Mouse (Mus musculus) liver, embryonic 13.5 days (tissue): ENCODE measurements around the gene Psmc3ip. TPM values are rescaled to one million over a fixed set of nuclear protein-coding genes. Genes with fewer than 3 reads are reported as not detected.

Experiments used
- ATAC-seq: fragments of 200-750 bp; cut with Nextera tagmentation; 2 replicates; pipeline ENCODE4 v1.8.0; 2017; ENCODE audit warnings: low read depth, mild to moderate bottlenecking, moderate number of reproducible peaks, moderate library complexity
- DNase-seq: peaks from one replicate; pipeline ENCODE4 v3.0.0; 2022
- H3K27ac ChIP-seq: fragments of 300-500 bp; sonication (generic); 2 replicates; pipeline ENCODE4 v1.5.1; 2015; ENCODE audit warnings: moderate library complexity, mild to moderate bottlenecking, inconsistent platforms
- H3K27me3 ChIP-seq: fragments of 300-500 bp; sonication (generic); 2 replicates; pipeline ENCODE4 v1.6.1; 2015; ENCODE audit warnings: mild to moderate bottlenecking, inconsistent platforms
- H3K36me3 ChIP-seq: fragments of 300-500 bp; sonication (generic); 2 replicates; pipeline ENCODE4 v1.6.1; 2015; ENCODE audit warnings: mild to moderate bottlenecking, inconsistent platforms
- H3K4me1 ChIP-seq: fragments of 300-500 bp; sonication (generic); replicated peaks from 2 replicates; pipeline ENCODE4 v1.6.1; 2015; ENCODE audit warnings: inconsistent platforms
- H3K4me2 ChIP-seq: fragments of 300-500 bp; sonication (generic); 2 replicates; pipeline ENCODE4 v1.6.1; 2015; ENCODE audit warnings: inconsistent platforms, mild to moderate bottlenecking, moderate library complexity
- H3K4me3 ChIP-seq: fragments of 300-500 bp; sonication (generic); replicated peaks from 2 replicates; pipeline ENCODE4 v1.5.1; 2015; ENCODE audit warnings: mild to moderate bottlenecking, inconsistent platforms
- H3K9ac ChIP-seq: fragments of 300-500 bp; sonication (generic); 2 replicates; pipeline ENCODE4 v1.6.1; 2015; ENCODE audit warnings: mild to moderate bottlenecking, inconsistent platforms
- H3K9me3 ChIP-seq: fragments of 300-500 bp; sonication (generic); replicated peaks from 2 replicates; pipeline ENCODE4 v1.6.1; 2016; ENCODE audit warnings: inconsistent platforms
- WGBS: fragments of 180-500 bp; shearing (Covaris S2); methylation state at CpG from one replicate; pipeline ENCODE4 v1.1.7; 2015; ENCODE audit not compliant: insufficient replicate concordance; 5-methylcytosine and 5-hydroxymethylcytosine counted together
- polyA plus RNA-seq: library from polyadenylated mRNA; unstranded; fragments of >200 nt; fragmentation: Nextera tagmentation; extraction: Ambion mirVana; gene quantifications from 2 replicates; pipeline ENCODE4 v1.2.1, GENCODE M21; 2015

The Psmc3ip gene
- polyA plus RNA-seq, 1 experiment from 2014 or later, result 26.4 TPM

DNA sequence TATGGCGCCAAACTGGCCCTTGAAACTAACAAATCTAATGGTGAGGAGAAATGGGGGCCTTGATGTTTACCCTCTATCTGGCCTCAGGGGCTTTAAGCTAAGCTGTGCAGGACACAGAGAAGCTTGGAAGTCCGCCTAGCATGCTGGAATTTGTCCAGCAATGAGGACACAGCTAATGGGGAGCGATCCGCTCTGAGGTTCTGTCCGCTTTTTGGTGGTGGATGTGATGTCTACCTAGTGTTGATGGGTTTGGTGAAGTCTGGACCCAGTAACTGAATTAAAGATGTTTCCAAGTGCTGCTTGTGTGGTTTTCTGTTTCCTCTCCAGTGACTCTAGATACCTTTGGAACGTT, 8.9 kb downstream of the Psmc3ip start:
- no peak for ATAC-seq
- Histone ChIP-seq H3K9ac (peak overlapping the region; percentile 92), H3K9me3 (no peaks in the 10 kb centered on the region), H3K36me3 (peaks cover 47% of the 10 kb centered on the region), H3K4me2 (peak overlapping the region; percentile 98), H3K27me3 (peaks cover 6% of the 10 kb centered on the region), H3K4me1 (peaks cover 66% of the 10 kb centered on the region), H3K27ac (peak overlapping the region; percentile 82), H3K4me3 (peak overlapping the region; percentile 87)
- 76% methylated on average over 6 of the region's 6 CpGs for WGBS
- no peak for DNase-seq

DNA sequence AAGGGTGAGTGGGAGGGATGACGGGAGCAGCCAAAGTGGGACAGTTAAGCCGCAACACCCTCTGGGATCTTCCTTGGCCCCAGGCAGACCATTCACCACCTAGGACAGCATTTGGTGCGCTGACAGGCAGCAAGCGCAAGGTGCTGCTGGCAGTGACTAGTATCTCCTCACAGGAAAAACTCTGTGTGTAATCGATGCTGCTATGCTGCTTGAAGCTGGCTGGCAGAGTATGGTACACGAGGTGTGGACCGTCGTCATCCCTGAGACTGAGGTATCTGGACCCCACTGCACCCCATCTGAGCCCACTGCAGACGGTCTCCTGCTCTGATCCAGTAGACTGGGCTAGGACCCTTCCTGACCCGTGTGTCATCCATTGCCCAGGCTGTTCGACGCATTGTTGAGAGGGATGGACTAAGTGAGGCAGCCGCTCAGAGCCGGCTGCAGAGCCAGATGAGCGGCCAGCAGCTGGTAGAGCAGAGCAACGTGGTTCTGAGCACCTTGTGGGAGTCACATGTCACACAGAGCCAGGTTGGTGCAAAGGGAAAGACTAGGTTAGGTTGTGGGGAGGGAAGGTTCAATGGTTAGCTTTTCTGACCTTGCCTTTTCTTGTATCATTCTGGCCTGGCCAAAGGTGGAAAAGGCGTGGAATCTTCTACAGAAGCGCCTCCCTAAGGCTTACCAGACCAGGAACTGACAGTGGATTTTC, 9.5 kb downstream of the Psmc3ip start:
- Histone ChIP-seq H3K36me3 (peaks cover 42% of the 10 kb centered on the region), H3K27me3 (peaks cover 12% of the 10 kb centered on the region), H3K4me3 (no peak overlapping the region), H3K27ac (peak overlapping the region; percentile 82), H3K9me3 (no peaks in the 10 kb centered on the region), H3K9ac (peak overlapping the region; percentile 92; the same call in 1 of the 2 replicates), H3K4me1 (peaks cover 72% of the 10 kb centered on the region), H3K4me2 (peak overlapping the region; percentile 98)
- ATAC-seq, result no peak
- 85% methylated on average over 18 of the region's 18 CpGs for WGBS
- DNase-seq, result no peak

DNA sequence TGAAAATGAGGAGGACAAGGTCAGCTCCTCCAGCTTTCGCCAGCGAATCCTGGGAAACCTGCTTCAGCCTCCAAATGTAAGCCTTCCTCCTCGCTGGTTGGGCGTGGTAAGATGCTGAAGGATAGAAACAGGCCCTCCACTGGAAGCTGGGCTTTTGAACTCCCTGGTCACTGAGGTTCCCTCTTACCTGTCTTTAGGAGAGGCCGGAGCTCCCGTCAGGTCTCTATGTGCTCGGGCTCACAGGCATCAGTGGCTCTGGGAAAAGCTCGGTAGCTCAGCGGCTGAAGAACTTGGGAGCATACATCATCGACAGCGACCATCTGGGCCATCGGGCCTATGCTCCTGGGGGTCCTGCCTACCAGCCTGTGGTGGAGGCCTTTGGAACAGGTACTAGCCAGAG, 10.4 kb downstream of the Psmc3ip start:
- WGBS, result 87% methylated on average over 12 of the region's 12 CpGs
- H3K4me3 ChIP-seq, result no peak overlapping the region
- peaks cover 21% of the 10 kb centered on the region for H3K27me3 ChIP-seq
- ATAC-seq (no peak), DNase-seq (no peak)
- no peak overlapping the region for H3K9ac ChIP-seq
- H3K4me1 ChIP-seq, result peaks cover 74% of the 10 kb centered on the region
- no peaks in the 10 kb centered on the region for H3K9me3 ChIP-seq
- no peak overlapping the region for H3K4me2 ChIP-seq
- H3K27ac ChIP-seq, result no peak overlapping the region; the same call in 1 of the 2 replicates
- peaks cover 32% of the 10 kb centered on the region for H3K36me3 ChIP-seq

DNA sequence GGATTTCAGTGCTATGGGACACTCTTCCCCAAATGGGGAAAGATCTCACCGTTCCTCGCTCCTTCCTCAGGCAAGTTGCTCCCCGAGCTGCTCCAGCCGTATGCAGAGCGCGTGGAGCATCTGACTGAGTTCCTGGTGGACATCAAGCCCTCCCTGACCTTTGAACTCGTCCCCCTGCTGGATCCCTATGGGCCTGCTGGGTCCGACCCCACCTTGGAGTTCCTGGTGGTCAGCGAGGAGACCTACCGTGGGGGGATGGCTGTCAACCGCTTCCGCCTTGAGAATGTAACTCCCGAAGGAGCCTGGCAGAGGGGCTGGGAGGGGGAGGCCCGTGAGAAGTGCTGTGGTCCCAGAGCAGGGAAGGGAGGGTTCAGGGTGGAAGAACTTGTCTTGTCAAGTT, 11.0 kb downstream of the Psmc3ip start:
- H3K4me2 ChIP-seq, result no peak overlapping the region
- H3K36me3 ChIP-seq, result peaks cover 27% of the 10 kb centered on the region
- no peak overlapping the region; the same call in 1 of the 2 replicates for H3K27ac ChIP-seq
- H3K9me3 ChIP-seq, result no peaks in the 10 kb centered on the region
- H3K4me1 ChIP-seq, result peaks cover 79% of the 10 kb centered on the region
- peak overlapping the region; percentile 26 for H3K9ac ChIP-seq
- ATAC-seq, result no peak
- no peak for DNase-seq
- peaks cover 27% of the 10 kb centered on the region for H3K27me3 ChIP-seq
- WGBS, result 80% methylated on average over 14 of the region's 14 CpGs
- no peak overlapping the region for H3K4me3 ChIP-seq

DNA sequence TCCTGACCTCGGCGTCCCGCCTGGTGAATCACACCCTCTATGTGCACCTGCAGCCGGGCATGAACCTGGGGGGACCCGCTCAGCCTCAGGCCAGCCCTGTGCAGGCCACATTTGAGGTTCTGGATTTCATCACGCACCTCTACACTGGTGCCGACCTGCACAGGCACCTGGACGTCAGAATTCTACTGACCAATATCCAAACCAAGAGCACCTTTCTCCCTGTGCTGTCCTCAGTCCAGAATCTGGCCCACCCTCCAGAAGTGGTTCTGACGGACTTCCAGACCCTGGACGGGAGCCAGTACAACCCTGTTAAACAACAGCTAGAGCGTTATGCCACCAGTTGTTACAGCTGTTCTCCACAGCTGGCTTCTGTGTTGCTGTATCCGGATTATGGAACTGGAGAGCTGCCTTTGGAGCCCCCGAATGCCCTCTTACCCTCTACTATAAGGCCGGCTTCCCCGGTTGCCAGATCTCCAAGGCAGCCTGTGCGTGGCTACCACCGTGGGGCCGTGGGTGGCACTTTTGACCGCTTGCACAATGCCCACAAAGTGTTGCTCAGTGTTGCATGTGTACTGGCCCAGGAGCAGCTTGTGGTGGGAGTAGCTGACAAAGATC, 12.0 kb downstream of the Psmc3ip start:
- Histone ChIP-seq H3K9ac (peak overlapping the region; percentile 90), H3K36me3 (peaks cover 17% of the 10 kb centered on the region), H3K4me3 (peak overlapping the region; percentile 79), H3K27me3 (peaks cover 37% of the 10 kb centered on the region), H3K9me3 (no peaks in the 10 kb centered on the region), H3K4me1 (peaks cover 77% of the 10 kb centered on the region), H3K27ac (peak overlapping the region; percentile 94), H3K4me2 (peak overlapping the region; percentile 86)
- ATAC-seq (no peak), DNase-seq (no peak)
- 30% methylated on average over 19 of the region's 19 CpGs for WGBS

DNA sequence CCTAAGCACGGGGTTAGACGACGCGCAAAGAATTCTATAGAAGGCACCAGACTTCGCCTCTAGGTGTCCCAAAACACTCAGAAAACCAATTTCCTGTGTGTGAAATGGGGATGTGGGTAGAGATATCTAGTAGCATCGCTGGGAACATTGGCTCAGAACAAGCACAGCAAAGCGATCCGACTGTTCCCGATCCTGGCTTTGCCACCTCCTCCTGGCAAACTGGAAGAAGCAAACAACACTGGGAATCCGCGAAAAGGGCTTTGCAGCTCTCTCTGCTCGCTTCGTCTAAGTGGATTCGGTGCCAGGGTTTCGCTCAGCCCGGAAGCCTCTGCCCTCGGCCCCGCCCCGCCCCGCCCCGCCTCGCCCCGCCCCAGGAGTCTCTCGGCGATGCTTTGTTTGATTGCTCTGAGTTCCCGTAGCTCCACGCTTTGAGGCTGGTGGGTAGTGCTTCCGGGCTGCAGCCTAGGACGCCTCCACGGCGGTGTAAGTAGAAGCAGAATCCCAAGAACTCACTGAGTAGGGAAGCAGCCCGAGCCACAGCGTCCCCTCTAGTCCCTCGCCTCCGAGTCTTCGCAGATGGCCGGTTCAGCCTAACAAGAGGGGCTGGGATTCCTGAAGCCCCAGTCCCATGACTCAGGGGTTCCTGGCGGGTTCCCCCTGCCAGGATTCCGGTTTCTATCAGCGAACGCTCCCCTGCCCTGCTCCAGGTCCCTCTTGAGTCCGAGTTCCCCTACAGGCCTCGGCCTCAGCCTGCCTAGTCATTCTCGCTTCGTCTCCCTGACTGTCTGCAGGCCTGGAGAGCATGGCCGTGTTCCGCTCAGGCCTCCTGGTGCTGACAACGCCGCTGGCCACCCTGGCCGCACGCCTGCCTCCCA, 12.8 kb downstream of the Psmc3ip start, which contains the start of gene Coasy:
Coasy (plus strand) TSS at position 358 of the 875 bp plus-strand sequence.
- H3K4me3 ChIP-seq, result peak within 1 kb of the TSS; percentile 79
- peak within 1 kb of the TSS; percentile 94 for H3K27ac ChIP-seq
- peak within 1 kb of the TSS; percentile 90 for H3K9ac ChIP-seq
- H3K4me1 ChIP-seq, result peaks cover 70% of the 10 kb centered on the region
- ATAC-seq (peak; percentile 85), DNase-seq (peak; percentile 73)
- no peaks in the 10 kb centered on the region for H3K9me3 ChIP-seq
- WGBS, result under 1% methylated on average over 51 of the region's 51 CpGs
- peaks cover 17% of the 10 kb centered on the region for H3K36me3 ChIP-seq
- peaks cover 45% of the 10 kb centered on the region for H3K27me3 ChIP-seq
- peak within 1 kb of the TSS; percentile 86 for H3K4me2 ChIP-seq

DNA sequence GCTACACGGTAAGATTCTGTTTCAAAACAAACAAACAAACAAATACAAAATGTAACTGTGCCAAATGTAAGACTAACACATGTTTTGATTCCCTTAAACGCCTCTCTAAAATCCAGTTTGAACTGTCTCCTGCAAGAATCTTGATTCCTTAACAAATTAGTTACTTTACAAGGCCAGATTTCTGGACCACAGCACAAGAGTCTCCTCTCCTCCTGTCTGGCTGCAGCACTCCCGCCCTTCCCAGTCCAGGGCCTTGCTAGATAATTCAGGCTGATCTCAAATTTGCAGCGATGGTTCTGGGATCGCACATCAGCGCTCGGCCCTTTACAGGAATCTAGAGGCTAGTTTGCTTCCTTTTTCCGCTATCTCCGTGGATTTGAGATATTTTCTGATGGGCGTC, 13.6 kb downstream of the Psmc3ip start:
- no peaks in the 10 kb centered on the region for H3K9me3 ChIP-seq
- H3K9ac ChIP-seq, result peak overlapping the region; percentile 90
- peaks cover 53% of the 10 kb centered on the region for H3K27me3 ChIP-seq
- H3K4me1 ChIP-seq, result peaks cover 66% of the 10 kb centered on the region
- H3K27ac ChIP-seq, result peak overlapping the region; percentile 94
- H3K4me2 ChIP-seq, result peak overlapping the region; percentile 86
- peak overlapping the region; percentile 79 for H3K4me3 ChIP-seq
- WGBS, result 7% methylated on average over 10 of the region's 10 CpGs
- no peak for DNase-seq
- ATAC-seq, result no peak
- H3K36me3 ChIP-seq, result peaks cover 17% of the 10 kb centered on the region

DNA sequence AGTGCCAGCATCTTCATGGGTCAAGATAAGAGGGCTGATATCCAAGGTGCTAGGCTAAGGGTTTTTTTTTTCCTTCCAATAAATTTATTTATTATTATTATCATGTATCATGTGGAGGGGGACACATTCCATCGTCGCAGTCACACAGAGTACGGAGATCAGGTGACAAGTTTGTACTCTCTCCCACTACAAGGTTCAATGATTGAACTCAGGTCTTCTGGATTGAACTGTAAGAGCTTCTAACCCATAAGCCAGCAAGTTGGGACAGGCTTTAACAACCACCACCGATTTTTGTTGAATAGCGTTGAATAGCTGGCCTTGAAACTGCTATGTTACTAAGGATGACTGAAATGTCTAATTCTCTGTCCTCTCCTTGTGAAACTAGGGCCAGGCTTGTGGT, 14.8 kb downstream of the Psmc3ip start:
- WGBS, result 69% methylated on average over 5 of the region's 5 CpGs
- DNase-seq, result no peak

DNA sequence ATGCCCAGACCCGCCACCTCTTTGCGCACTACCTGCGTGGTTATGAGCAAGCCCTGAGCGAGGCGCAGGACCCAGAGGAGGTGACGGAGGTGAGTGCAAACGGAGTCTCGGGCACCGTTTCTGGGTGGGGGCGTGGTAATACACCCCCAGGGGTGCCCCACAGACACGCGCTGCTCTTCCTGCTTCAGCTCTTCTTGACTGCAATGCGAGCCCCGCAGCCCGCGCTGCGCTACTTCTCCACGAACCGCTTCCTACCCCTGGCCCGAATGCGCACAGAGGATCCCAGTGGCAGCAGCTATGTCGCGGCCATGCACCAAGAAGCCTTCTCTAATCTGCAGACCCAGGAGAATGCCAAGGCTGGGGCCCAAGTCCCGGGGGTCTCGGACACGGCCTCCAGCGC, 15.5 kb downstream of the Psmc3ip start:
- 4% methylated on average over 27 of the region's 27 CpGs for WGBS
- H3K27me3 ChIP-seq, result peaks cover 60% of the 10 kb centered on the region

More for the DNA sequence above, 14.8 kb downstream of the Psmc3ip start:
- Histone ChIP-seq H3K27ac (no peak overlapping the region), H3K9me3 (no peaks in the 10 kb centered on the region), H3K4me3 (no peak overlapping the region; the same call in 1 of the 2 replicates), H3K27me3 (peaks cover 60% of the 10 kb centered on the region), H3K9ac (no peak overlapping the region), H3K4me2 (no peak overlapping the region), H3K4me1 (peaks cover 53% of the 10 kb centered on the region), H3K36me3 (peaks cover 11% of the 10 kb centered on the region; the same call in 1 of the 2 replicates)
- ATAC-seq, result no peak

DNA sequence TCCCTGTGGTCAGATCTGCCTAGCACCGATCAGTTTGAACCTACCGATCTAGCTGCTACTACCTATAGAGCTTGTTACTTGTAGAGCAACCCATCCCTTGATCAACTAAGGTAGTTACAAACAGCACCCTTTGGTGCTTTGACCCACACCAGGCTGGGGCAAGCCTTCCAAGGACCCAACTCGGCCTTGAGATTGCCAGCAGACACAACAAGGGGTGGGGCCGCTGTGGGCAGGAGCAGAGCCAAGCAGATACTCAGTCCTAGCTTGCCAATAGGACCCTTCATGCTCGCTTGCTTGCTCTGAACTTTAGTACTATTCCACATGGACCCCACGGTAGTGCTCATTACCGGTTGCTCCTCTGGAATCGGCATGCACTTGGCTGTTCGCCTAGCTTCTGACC, 17.1 kb downstream of the Psmc3ip start, which contains the start of gene Hsd17b1:
Hsd17b1 (plus strand) TSS at position 291 of the 400 bp plus-strand sequence.
- no peak for DNase-seq
- no peak for ATAC-seq
- H3K4me2 ChIP-seq, result no peak within 1 kb of the TSS
- no peaks in the 10 kb centered on the region for H3K36me3 ChIP-seq
- no peak within 1 kb of the TSS for H3K9ac ChIP-seq
- H3K27ac ChIP-seq, result no peak within 1 kb of the TSS
- peaks cover 65% of the 10 kb centered on the region for H3K27me3 ChIP-seq
- H3K4me3 ChIP-seq, result no peak within 1 kb of the TSS
- WGBS, result 72% methylated on average over 9 of the region's 9 CpGs
- H3K9me3 ChIP-seq, result no peaks in the 10 kb centered on the region
- H3K4me1 ChIP-seq, result peaks cover 32% of the 10 kb centered on the region

More for the DNA sequence above, 15.5 kb downstream of the Psmc3ip start:
- H3K27ac ChIP-seq, result no peak overlapping the region
- H3K4me2 ChIP-seq, result peak overlapping the region; percentile 43
- no peak for ATAC-seq
- peak overlapping the region; percentile 14 for H3K4me3 ChIP-seq
- H3K4me1 ChIP-seq, result peaks cover 49% of the 10 kb centered on the region
- no peaks in the 10 kb centered on the region for H3K9me3 ChIP-seq
- peaks cover 5% of the 10 kb centered on the region; the same call in 1 of the 2 replicates for H3K36me3 ChIP-seq
- no peak for DNase-seq
- H3K9ac ChIP-seq, result no peak overlapping the region
